Mouse (Mus musculus): ENCODE results near the gene Car2. TPM values are rescaled to one million over a fixed set of nuclear protein-coding genes. Genes with fewer than 3 reads are reported as not detected.
A peak's percentile ranks its signal among the peaks of the same experiment; 100 is the strongest.

Gene Car2
- polyA plus RNA-seq, 1 experiment from 2014 or later: 2,474 TPM

DNA sequence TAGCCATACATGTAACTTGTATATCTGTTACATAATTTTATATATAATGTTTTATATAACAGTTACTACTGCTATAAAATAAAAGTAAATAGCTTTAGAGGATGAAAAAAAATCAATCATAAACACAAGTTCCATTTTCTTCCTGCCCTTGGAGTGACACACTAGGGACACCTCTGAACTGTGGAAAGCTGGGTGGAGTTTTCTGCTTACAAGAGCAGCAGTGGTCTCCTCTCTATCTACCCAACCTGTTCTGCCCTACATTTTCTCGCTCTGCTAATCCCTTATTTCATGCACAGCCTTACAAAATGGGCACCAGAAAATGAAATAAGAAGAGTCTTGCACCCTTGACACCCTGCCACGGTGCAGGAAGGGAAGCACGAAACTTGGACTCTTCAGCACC, 6.8 kb upstream of the Car2 start:
- 36% methylated on average over 3 of the region's 3 CpGs for WGBS (ENCODE audit: insufficient replicate concordance)
- H3K9ac ChIP-seq: peak overlapping the region; percentile 54
- H3K27ac ChIP-seq (replicated peaks): peak overlapping the region; percentile 98
- H3K27me3 ChIP-seq: no peaks in the 10 kb centered on the region
- peaks cover 74% of the 10 kb centered on the region for H3K4me1 ChIP-seq (replicated peaks)
- H3K9me3 ChIP-seq (replicated peaks): no peaks in the 10 kb centered on the region
- H3K4me3 ChIP-seq (replicated peaks): peak overlapping the region; percentile 26
- H3K4me2 ChIP-seq: peak overlapping the region; percentile 59
- ATAC-seq (ENCODE audit: insufficient read depth): peak; percentile 49
- no peaks in the 10 kb centered on the region for H3K36me3 ChIP-seq (replicated peaks)

GRCm38 (mm10) chr3:14880277-14880676, 5.8 kb upstream of the Car2 start:
- H3K9ac ChIP-seq: peak overlapping the region; percentile 37; the same call in 1 of the 2 replicates
- H3K27ac ChIP-seq (replicated peaks): peak overlapping the region; percentile 98
- H3K9me3 ChIP-seq (replicated peaks): no peaks in the 10 kb centered on the region
- no peaks in the 10 kb centered on the region for H3K27me3 ChIP-seq
- no peak overlapping the region for H3K4me3 ChIP-seq (replicated peaks)
- no peak overlapping the region; the same call in 1 of the 2 replicates for H3K4me2 ChIP-seq
- peaks cover 75% of the 10 kb centered on the region for H3K4me1 ChIP-seq (replicated peaks)
- ATAC-seq (ENCODE audit: insufficient read depth): no peak
- no peaks in the 10 kb centered on the region for H3K36me3 ChIP-seq (replicated peaks)
- 30% methylated on average over 2 of the region's 2 CpGs for WGBS (ENCODE audit: insufficient replicate concordance)

- Histone ChIP-seq H3K27ac (replicated peaks) (peak overlapping the region; percentile 85), H3K36me3 (replicated peaks) (peaks cover 1% of the 10 kb centered on the region; the same call in 1 of the 2 replicates), H3K9me3 (replicated peaks) (no peaks in the 10 kb centered on the region), H3K4me2 (0 out of 2 replicates have a peak overlapping the region, but pooled peaks have one; percentile 11), H3K4me1 (replicated peaks) (peaks cover 62% of the 10 kb centered on the region), H3K4me3 (replicated peaks) (no peak overlapping the region), H3K9ac (peak overlapping the region; percentile 33; the same call in 1 of the 2 replicates), H3K27me3 (no peaks in the 10 kb centered on the region)
- no peak for ATAC-seq (ENCODE audit: insufficient read depth)
Observed at GRCm38 (mm10) chr3:14882005-14882404, 4.1 kb upstream of the Car2 start.

DNA sequence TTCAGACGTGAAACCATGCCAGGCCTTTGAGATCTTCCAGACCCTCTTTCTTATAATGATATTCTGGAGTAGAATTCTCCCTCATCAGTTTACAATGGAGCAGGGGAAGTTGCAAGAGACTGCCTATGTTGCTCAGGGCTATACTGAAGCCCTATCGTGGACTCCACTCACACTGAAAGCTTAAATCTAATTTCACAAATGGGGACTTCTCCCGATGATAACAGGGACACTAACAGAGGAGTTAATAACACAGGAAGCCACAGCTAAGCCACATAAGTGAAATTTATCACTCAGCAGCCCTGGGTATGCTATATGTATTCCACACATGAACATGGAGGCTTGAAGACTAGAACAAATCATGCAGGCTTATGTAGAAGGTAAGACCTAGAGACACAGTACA, 3.3 kb upstream of the Car2 start:
- Histone ChIP-seq H3K4me2 (peak overlapping the region; percentile 32), H3K36me3 (replicated peaks) (peaks cover 9% of the 10 kb centered on the region), H3K4me1 (replicated peaks) (peaks cover 57% of the 10 kb centered on the region), H3K9me3 (replicated peaks) (no peaks in the 10 kb centered on the region), H3K4me3 (replicated peaks) (no peak overlapping the region), H3K27ac (replicated peaks) (peak overlapping the region; percentile 85), H3K27me3 (no peaks in the 10 kb centered on the region), H3K9ac (peak overlapping the region; percentile 43)
- no peak for ATAC-seq (ENCODE audit: insufficient read depth)
- WGBS (ENCODE audit: insufficient replicate concordance): 23% methylated on average over 3 of the region's 3 CpGs

DNA sequence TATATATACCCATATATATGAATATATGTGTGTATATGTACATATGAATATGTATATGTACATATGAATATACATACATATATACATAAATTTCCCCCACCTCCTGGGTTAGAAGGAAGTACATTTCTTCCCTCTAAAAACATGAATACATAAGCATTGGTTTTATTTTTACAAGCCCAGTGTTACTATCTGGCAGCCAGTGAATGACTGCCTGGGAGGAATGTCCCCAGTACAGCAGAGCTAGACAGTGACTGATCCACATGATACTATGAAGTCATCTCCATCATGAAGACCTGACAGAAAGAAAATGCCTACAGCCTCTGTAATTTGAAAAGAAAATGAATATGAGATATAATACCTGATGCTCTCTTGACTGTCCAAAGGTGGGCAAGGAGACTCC, 1.2 kb upstream of the Car2 start:
- Histone ChIP-seq H3K9me3 (replicated peaks) (no peaks in the 10 kb centered on the region), H3K4me1 (replicated peaks) (peaks cover 43% of the 10 kb centered on the region), H3K36me3 (replicated peaks) (peaks cover 28% of the 10 kb centered on the region), H3K4me3 (replicated peaks) (peak overlapping the region; percentile 86), H3K27ac (replicated peaks) (peak overlapping the region; percentile 72), H3K4me2 (peak overlapping the region; percentile 74), H3K27me3 (no peaks in the 10 kb centered on the region), H3K9ac (peak overlapping the region; percentile 30)
- ATAC-seq (ENCODE audit: insufficient read depth): no peak

- peaks cover 29% of the 10 kb centered on the region for H3K4me1 ChIP-seq (replicated peaks)
- H3K27me3 ChIP-seq: no peaks in the 10 kb centered on the region
- H3K36me3 ChIP-seq (replicated peaks): peaks cover 46% of the 10 kb centered on the region
- H3K4me2 ChIP-seq: peak overlapping the region; percentile 74
- peak overlapping the region; percentile 86 for H3K4me3 ChIP-seq (replicated peaks)
- peak overlapping the region; percentile 99 for H3K27ac ChIP-seq (replicated peaks)
- WGBS (ENCODE audit: insufficient replicate concordance): 7% methylated on average over 11 of the region's 11 CpGs
- H3K9ac ChIP-seq: peak overlapping the region; percentile 99
- H3K9me3 ChIP-seq (replicated peaks): no peaks in the 10 kb centered on the region
- no peak for ATAC-seq (ENCODE audit: insufficient read depth)
Observed at GRCm38 (mm10) chr3:14887134-14887666, 1.1 kb downstream of the Car2 start.

DNA sequence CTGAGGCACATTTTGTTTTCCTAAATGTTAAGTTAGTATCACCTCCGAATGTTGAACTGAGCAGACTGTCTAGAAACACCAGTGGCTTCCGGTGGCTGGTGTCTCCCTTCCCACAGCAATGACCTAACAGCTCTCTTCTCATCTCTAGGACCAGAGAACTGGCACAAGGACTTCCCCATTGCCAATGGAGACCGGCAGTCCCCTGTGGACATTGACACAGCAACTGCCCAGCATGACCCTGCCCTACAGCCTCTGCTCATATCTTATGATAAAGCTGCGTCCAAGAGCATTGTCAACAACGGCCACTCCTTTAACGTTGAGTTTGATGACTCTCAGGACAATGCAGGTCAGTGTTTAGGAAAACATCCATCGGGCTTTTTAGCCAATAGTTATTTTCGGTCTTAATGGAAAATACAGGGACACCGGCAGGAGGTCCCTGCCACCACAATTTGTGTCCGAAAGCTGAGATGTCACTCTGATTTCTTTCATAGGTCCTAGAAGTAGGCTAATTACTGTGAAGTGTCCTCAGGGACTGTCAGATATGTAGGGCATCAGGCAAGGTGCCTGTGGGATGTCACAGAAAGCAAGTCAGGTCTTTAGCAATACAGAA, 1.7 kb downstream of the Car2 start:
- peaks cover 25% of the 10 kb centered on the region for H3K4me1 ChIP-seq (replicated peaks)
- H3K36me3 ChIP-seq (replicated peaks): peaks cover 50% of the 10 kb centered on the region
- H3K4me3 ChIP-seq (replicated peaks): peak overlapping the region; percentile 86
- H3K9me3 ChIP-seq (replicated peaks): no peaks in the 10 kb centered on the region
- H3K27ac ChIP-seq (replicated peaks): peak overlapping the region; percentile 99
- H3K9ac ChIP-seq: peak overlapping the region; percentile 99
- no peaks in the 10 kb centered on the region for H3K27me3 ChIP-seq
- peak overlapping the region; percentile 74 for H3K4me2 ChIP-seq
- no peak for ATAC-seq (ENCODE audit: insufficient read depth)
- WGBS (ENCODE audit: insufficient replicate concordance): 28% methylated on average over 10 of the region's 10 CpGs

- Histone ChIP-seq H3K27me3 (no peaks in the 10 kb centered on the region), H3K9ac (peak overlapping the region; percentile 99), H3K36me3 (replicated peaks) (peaks cover 54% of the 10 kb centered on the region), H3K4me2 (peak overlapping the region; percentile 74), H3K9me3 (replicated peaks) (no peaks in the 10 kb centered on the region), H3K4me1 (replicated peaks) (peaks cover 22% of the 10 kb centered on the region), H3K27ac (replicated peaks) (peak overlapping the region; percentile 99), H3K4me3 (replicated peaks) (peak overlapping the region; percentile 86)
- 59% methylated on average over 2 of the region's 2 CpGs for WGBS (ENCODE audit: insufficient replicate concordance)
- ATAC-seq (ENCODE audit: insufficient read depth): no peak
Observed at GRCm38 (mm10) chr3:14888549-14888948, 2.5 kb downstream of the Car2 start.

GRCm38 (mm10) chr3:14889085-14889484, 3.0 kb downstream of the Car2 start:
- Histone ChIP-seq H3K9me3 (replicated peaks) (no peaks in the 10 kb centered on the region), H3K36me3 (replicated peaks) (peaks cover 58% of the 10 kb centered on the region), H3K4me3 (replicated peaks) (peak overlapping the region; percentile 86), H3K27ac (replicated peaks) (peak overlapping the region; percentile 99), H3K4me2 (peak overlapping the region; percentile 74), H3K4me1 (replicated peaks) (peaks cover 20% of the 10 kb centered on the region), H3K9ac (peak overlapping the region; percentile 99), H3K27me3 (no peaks in the 10 kb centered on the region)
- ATAC-seq (ENCODE audit: insufficient read depth): no peak
- WGBS (ENCODE audit: insufficient replicate concordance): 19% methylated on average over 2 of the region's 2 CpGs

- H3K36me3 ChIP-seq (replicated peaks): peaks cover 65% of the 10 kb centered on the region
- H3K9me3 ChIP-seq (replicated peaks): no peaks in the 10 kb centered on the region
- no peak for ATAC-seq (ENCODE audit: insufficient read depth)
- H3K27ac ChIP-seq (replicated peaks): peak overlapping the region; percentile 99
- peak overlapping the region; percentile 99 for H3K9ac ChIP-seq
- H3K4me2 ChIP-seq: peak overlapping the region; percentile 74
- H3K4me1 ChIP-seq (replicated peaks): peaks cover 18% of the 10 kb centered on the region
- no peaks in the 10 kb centered on the region for H3K27me3 ChIP-seq
- WGBS (ENCODE audit: insufficient replicate concordance): 25% methylated on average over 4 of the region's 4 CpGs
- peak overlapping the region; percentile 86 for H3K4me3 ChIP-seq (replicated peaks)
Observed at GRCm38 (mm10) chr3:14889716-14890409, 3.8 kb downstream of the Car2 start.

- H3K4me1 ChIP-seq (replicated peaks): peaks cover 25% of the 10 kb centered on the region
- no peaks in the 10 kb centered on the region for H3K9me3 ChIP-seq (replicated peaks)
- H3K36me3 ChIP-seq (replicated peaks): peaks cover 84% of the 10 kb centered on the region
- no peak for ATAC-seq (ENCODE audit: insufficient read depth)
- no peaks in the 10 kb centered on the region for H3K27me3 ChIP-seq
- no peak overlapping the region for H3K9ac ChIP-seq
- peak overlapping the region; percentile 30 for H3K4me3 ChIP-seq (replicated peaks)
- 0 out of 2 replicates have a peak overlapping the region, but pooled peaks have one; percentile 1 for H3K27ac ChIP-seq (replicated peaks)
- 51% methylated on average over 3 of the region's 3 CpGs for WGBS (ENCODE audit: insufficient replicate concordance)
- peak overlapping the region; percentile 42 for H3K4me2 ChIP-seq
Observed at GRCm38 (mm10) chr3:14892991-14893390, 6.9 kb downstream of the Car2 start.
